Mouse (Mus musculus) heart, adult 2 months (tissue): ENCODE measurements at regions not wholly inside any gene's neighbourhood (a gene's known extent, or its start where the extent isn't known, plus 50 kb on each side); places are given as distances from the start of the nearest gene placed in this dataset.

Experiments used
- CTCF ChIP-seq: fragments of 200-600 bp; IDR thresholded peaks from 2 replicates; pipeline ENCODE4 v1.8.1; 2022; ENCODE audit warnings: antibody characterized with exemption, mild to moderate bottlenecking, moderate library complexity
- EP300 ChIP-seq: fragments of 200-500 bp; IDR thresholded peaks from 2 replicates; pipeline ENCODE4 v1.6.1; 2011; ENCODE audit warnings: low read depth, low read length, control low read depth; ENCODE audit not compliant: insufficient read depth
- POLR2A ChIP-seq: fragments of 200-500 bp; IDR thresholded peaks from 2 replicates; pipeline ENCODE4 v1.6.1; 2011; ENCODE audit warnings: mild to moderate bottlenecking, low read depth, low read length, control low read depth; ENCODE audit not compliant: insufficient read depth

DNA sequence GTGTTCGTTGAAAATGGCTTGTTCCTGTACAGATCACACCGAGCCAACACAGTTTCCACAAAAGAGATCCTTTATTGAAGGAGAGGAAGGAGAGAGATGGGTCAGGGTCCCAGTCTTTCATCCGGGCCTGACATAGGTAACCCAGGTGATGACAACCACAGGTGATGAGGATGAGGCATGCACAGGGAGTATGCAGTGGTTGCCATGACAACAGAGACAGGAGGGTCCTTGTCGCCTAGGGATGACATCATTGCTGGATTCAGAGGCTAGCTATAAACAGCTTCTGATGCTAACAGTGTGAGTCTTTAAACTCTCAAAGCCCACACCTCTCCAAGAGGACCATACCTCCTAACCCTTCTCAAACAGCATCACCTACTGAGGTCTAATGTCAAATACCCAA lies 327.0 kb upstream of the Prox1 start:
- TF ChIP-seq CTCF, result no peak
- TF ChIP-seq POLR2A, result no peak
- TF ChIP-seq EP300, result no peak
